ENCODE assay signal across 11 mouse cellular contexts in the genomic region with DNA sequence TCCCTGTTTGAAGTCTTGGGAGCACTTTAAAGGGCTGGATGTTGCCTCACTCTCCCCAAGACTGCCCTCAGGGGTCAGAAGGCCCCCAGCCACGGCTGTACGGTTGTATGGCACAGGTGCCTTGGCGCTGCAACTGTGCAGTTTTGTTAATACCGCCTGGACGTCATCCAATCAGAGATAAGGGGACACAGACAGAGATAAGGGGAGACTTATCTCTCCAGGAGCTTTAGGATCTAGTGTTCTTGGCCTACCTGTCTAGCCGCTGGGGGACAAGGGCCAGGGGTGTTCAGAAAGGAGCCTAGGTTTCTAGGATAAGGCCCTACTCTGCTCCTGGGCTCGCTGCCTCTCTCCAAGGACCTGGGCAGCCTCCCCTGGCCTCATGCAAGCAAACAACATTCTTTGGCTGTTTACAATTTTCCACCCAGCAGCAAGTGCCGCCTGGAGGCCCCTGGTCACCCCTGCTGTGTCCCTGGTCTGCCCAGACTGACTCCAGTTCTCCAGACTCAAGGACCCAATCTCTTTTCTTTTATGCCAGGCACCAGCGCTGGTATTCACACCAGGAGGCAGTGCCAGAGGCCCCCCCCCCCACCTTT. TPM values are rescaled to one million over a fixed set of nuclear protein-coding genes. Genes with fewer than 3 reads are reported as not detected.
DNase-seq lines count a peak whose midpoint lies in the region; ATAC-seq lines count a peak whose summit lies in the region.
"Had no signal": no experiment of that assay in that cellular context is flagged by ENCODE, and none has a peak within 500 bp of the region (broad histone marks: within the 10 kb centered on the region; RNA-seq: fewer than 3 reads in every experiment).

No protein-coding gene starts in this region.

- no peak for DNase-seq in heart, adult 9 months (ENCODE audit: low spot score in 2 of 2)
- DNase-seq in kidney, postnatal 25 days: peak; percentile 45 to 69
- DNase-seq in adrenal gland, adult (ENCODE audit: inconsistent age in 2 of 2, low spot score in 1 of 2): no peak
- DNase-seq in yolk sac, embryonic 10.5 days (ENCODE audit: low spot score): no peak
- DNase-seq in layer of hippocampus, postnatal 25 days (ENCODE audit: extremely low spot score in 1 of 2, low spot score in 1 of 2): no peak
- DNase-seq: right cerebral cortex, postnatal 14 days had no signal

- no peaks in the 10 kb centered on the region for H3K36me3 ChIP-seq in heart, embryonic 15.5 days
- no peaks in the 10 kb centered on the region for H3K36me3 ChIP-seq in neural tube, embryonic 12.5 days
- no peaks in the 10 kb centered on the region for H3K36me3 ChIP-seq in neural tube, embryonic 15.5 days

- H3K27ac ChIP-seq in heart, embryonic 15.5 days: peak overlapping the region; percentile 78
- H3K27ac ChIP-seq in neural tube, embryonic 12.5 days: no peak overlapping the region
- H3K27ac ChIP-seq in neural tube, embryonic 15.5 days (replicated peaks): no peak overlapping the region
- H3K27ac ChIP-seq: liver, embryonic 14.5 days had no signal

- H3K9ac ChIP-seq in heart, embryonic 15.5 days: peak overlapping the region; percentile 51
- no peak overlapping the region for H3K9ac ChIP-seq in neural tube, embryonic 12.5 days
- H3K9ac ChIP-seq in neural tube, embryonic 15.5 days (replicated peaks): no peak overlapping the region
- H3K9ac ChIP-seq: liver, embryonic 14.5 days had no signal

- ATAC-seq in heart, embryonic 15.5 days (replicated peaks; ENCODE audit: insufficient number of reproducible peaks, insufficient read depth, low FRiP score, low read depth): no peak
- ATAC-seq in neural tube, embryonic 12.5 days (ENCODE audit: low FRiP score, low read depth): no peak
- ATAC-seq in neural tube, embryonic 15.5 days (ENCODE audit: low FRiP score): no peak

- H3K4me1 ChIP-seq in heart, embryonic 15.5 days (replicated peaks): peaks cover 70% of the 10 kb centered on the region
- peaks cover 66% of the 10 kb centered on the region for H3K4me1 ChIP-seq in neural tube, embryonic 12.5 days
- peaks cover 42% of the 10 kb centered on the region for H3K4me1 ChIP-seq in neural tube, embryonic 15.5 days

- H3K4me3 ChIP-seq in heart, embryonic 15.5 days: no peak overlapping the region
- H3K4me3 ChIP-seq in neural tube, embryonic 12.5 days: no peak overlapping the region
- no peak overlapping the region for H3K4me3 ChIP-seq in neural tube, embryonic 15.5 days (replicated peaks)

- 33% methylated on average over 9 of the region's 9 CpGs for WGBS in heart, embryonic 15.5 days
- 60% methylated on average over 9 of the region's 9 CpGs for WGBS in neural tube, embryonic 12.5 days
- 61% methylated on average over 9 of the region's 9 CpGs for WGBS in neural tube, embryonic 15.5 days

- no peaks in the 10 kb centered on the region; the same call in 1 of the 2 replicates for H3K27me3 ChIP-seq in heart, embryonic 15.5 days
- H3K27me3 ChIP-seq in neural tube, embryonic 12.5 days (replicated peaks): no peaks in the 10 kb centered on the region
- no peaks in the 10 kb centered on the region for H3K27me3 ChIP-seq in neural tube, embryonic 15.5 days (replicated peaks)
- H3K27me3 ChIP-seq: CH12.LX had no signal

- peak overlapping the region; percentile 58 for H3K4me2 ChIP-seq in heart, embryonic 15.5 days
- 0 out of 2 replicates have a peak overlapping the region, but pooled peaks have one; percentile 3 for H3K4me2 ChIP-seq in neural tube, embryonic 12.5 days (replicated peaks)
- H3K4me2 ChIP-seq in neural tube, embryonic 15.5 days: no peak overlapping the region

- no peaks in the 10 kb centered on the region for H3K9me3 ChIP-seq in heart, embryonic 15.5 days (replicated peaks)
- no peaks in the 10 kb centered on the region for H3K9me3 ChIP-seq in neural tube, embryonic 12.5 days
- H3K9me3 ChIP-seq in neural tube, embryonic 15.5 days (replicated peaks): no peaks in the 10 kb centered on the region

RNA-seq across cellular contexts. Expression of a gene that starts 1.3 kb away (rescaled TPM):
- polyA plus RNA-seq in heart, embryonic 15.5 days (2015; fragmentation: Nextera tagmentation; extraction: Ambion mirVana): 9.7 and 10.7 TPM in 2 replicates
- polyA plus RNA-seq in neural tube, embryonic 12.5 days (2016; fragmentation: Nextera tagmentation; extraction: Ambion mirVana): 4.7 and 4.8 TPM in 2 replicates
- polyA plus RNA-seq in neural tube, embryonic 15.5 days (2015; fragmentation: Nextera tagmentation; extraction: Ambion mirVana): 6.6 and 9.7 TPM in 2 replicates
- 1 to 10 TPM; 2.2 to 2.7 TPM for total RNA-seq in layer of hippocampus, postnatal 25 days (2021)

RNA-seq across cellular contexts. Expression of a gene that starts 20.3 kb away (rescaled TPM):
- polyA plus RNA-seq in heart, embryonic 15.5 days (2015; fragmentation: Nextera tagmentation; extraction: Ambion mirVana): 31.7 and 45.7 TPM in 2 replicates
- 20.6 and 23.3 TPM in 2 replicates for polyA plus RNA-seq in neural tube, embryonic 12.5 days (2016; fragmentation: Nextera tagmentation; extraction: Ambion mirVana)
- polyA plus RNA-seq in neural tube, embryonic 15.5 days (2015; fragmentation: Nextera tagmentation; extraction: Ambion mirVana): 14.4 and 25.2 TPM in 2 replicates
- 10 to 100 TPM; 11.8 to 16.8 TPM for total RNA-seq in layer of hippocampus, postnatal 25 days (2021)

RNA-seq across cellular contexts. Expression of a gene that starts 27.1 kb away (rescaled TPM):
- polyA plus RNA-seq in heart, embryonic 15.5 days (2015; fragmentation: Nextera tagmentation; extraction: Ambion mirVana): 0.68 and 0.82 TPM in 2 replicates
- 0.84 and 1.5 TPM in 2 replicates for polyA plus RNA-seq in neural tube, embryonic 12.5 days (2016; fragmentation: Nextera tagmentation; extraction: Ambion mirVana)
- polyA plus RNA-seq in neural tube, embryonic 15.5 days (2015; fragmentation: Nextera tagmentation; extraction: Ambion mirVana): 2.0 and 2.2 TPM in 2 replicates
- 1 to 10 TPM; 1.4 to 1.9 TPM for total RNA-seq in layer of hippocampus, postnatal 25 days (2021)

RNA-seq across cellular contexts. Expression of a gene that starts 27.4 kb away (rescaled TPM):
- 367 and 431 TPM in 2 replicates for polyA plus RNA-seq in heart, embryonic 15.5 days (2015; fragmentation: Nextera tagmentation; extraction: Ambion mirVana)
- polyA plus RNA-seq in neural tube, embryonic 12.5 days (2016; fragmentation: Nextera tagmentation; extraction: Ambion mirVana): 465 and 488 TPM in 2 replicates
- polyA plus RNA-seq in neural tube, embryonic 15.5 days (2015; fragmentation: Nextera tagmentation; extraction: Ambion mirVana): 262 and 325 TPM in 2 replicates
- total RNA-seq in layer of hippocampus, postnatal 25 days (2021): 100 to 1,000 TPM; 208 to 223 TPM

RNA-seq across cellular contexts. Expression of a gene that starts 29.1 kb away (rescaled TPM):
- 13.4 and 17.2 TPM in 2 replicates for polyA plus RNA-seq in heart, embryonic 15.5 days (2015; fragmentation: Nextera tagmentation; extraction: Ambion mirVana)
- 12.6 and 15.8 TPM in 2 replicates for polyA plus RNA-seq in neural tube, embryonic 12.5 days (2016; fragmentation: Nextera tagmentation; extraction: Ambion mirVana)
- 16.9 and 19.7 TPM in 2 replicates for polyA plus RNA-seq in neural tube, embryonic 15.5 days (2015; fragmentation: Nextera tagmentation; extraction: Ambion mirVana)
- 10 to 100 TPM; 11.3 to 13.3 TPM for total RNA-seq in layer of hippocampus, postnatal 25 days (2021)

Comparison
In these comparisons a context has a peak if more than half of its experiments do, and no peak if none do; other contexts are left out.
1. DNase-seq: peak in kidney, postnatal 25 days (2 of 2); none in heart, adult 9 months (0 of 2), adrenal gland, adult (0 of 2), yolk sac, embryonic 10.5 days (single experiment) and layer of hippocampus, postnatal 25 days (0 of 2).